Mouse (Mus musculus): ENCODE data around the gene Kcnn1. TPM values are rescaled to one million over a fixed set of nuclear protein-coding genes. Genes with fewer than 3 reads are reported as not detected.

Gene Kcnn1
- total and polyA plus RNA-seq, 3 experiments = 12.6 to 21.5 (median 14.7) TPM

DNA sequence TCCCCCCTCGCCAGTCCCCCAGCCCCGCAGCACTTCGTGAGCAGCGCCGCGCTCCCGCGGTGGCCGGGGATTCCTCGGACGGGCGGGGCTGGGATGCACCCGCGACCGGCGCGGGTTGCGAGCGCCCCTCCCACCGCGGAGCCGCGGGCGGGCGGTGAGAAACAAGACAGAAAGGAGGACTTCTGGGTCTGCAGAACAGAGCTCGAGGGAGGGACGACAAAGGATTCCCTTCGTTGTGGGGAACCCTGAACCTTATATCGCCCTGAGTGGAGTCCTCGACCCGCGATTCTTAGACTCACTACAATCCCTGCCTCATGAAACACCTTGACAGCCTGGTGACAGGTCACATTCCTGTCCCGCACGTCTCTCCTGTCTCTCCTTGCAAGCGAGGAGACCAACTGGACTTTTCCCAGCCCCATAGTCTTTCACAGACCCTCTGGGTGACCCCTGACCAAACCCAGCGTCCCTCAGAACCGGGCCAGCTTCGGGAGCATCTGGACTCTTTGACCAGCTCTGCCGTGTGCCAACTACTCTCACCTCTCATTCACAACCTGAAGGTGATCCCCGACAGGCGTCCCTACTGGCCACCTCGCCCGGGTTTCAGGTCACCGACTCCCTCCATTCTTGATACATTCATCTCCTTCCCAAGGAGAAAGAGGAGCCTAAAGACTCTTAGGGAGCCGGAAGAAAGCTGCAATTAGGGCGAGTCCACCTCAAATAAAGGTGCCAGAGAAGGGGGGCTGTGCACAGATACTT lies 1.1 kb upstream of the Kcnn1 start:
- TF ChIP-seq EP300 (IDR thresholded peaks at IDR 0.05; ENCODE audit: insufficient read depth, low read depth, low read length) (no peak), CTCF (IDR thresholded peaks at IDR 0.05) (no peak), POLR2A (IDR thresholded peaks at IDR 0.05; ENCODE audit: insufficient read depth, low read depth, low read length) (no peak)
- H3K36me3 ChIP-seq (ENCODE audit: control insufficient read depth, insufficient read depth, low read length) = no peaks in the 10 kb centered on the region
- no peaks in the 10 kb centered on the region for H3K79me2 ChIP-seq (replicated peaks; ENCODE audit: control insufficient read depth, insufficient read depth, low read length)
- peaks cover 8% of the 10 kb centered on the region for H3K4me1 ChIP-seq (ENCODE audit: control insufficient read depth, insufficient read depth, low read length)
- 4% methylated on average over 46 of the region's 46 CpGs for WGBS
- peaks cover 9% of the 10 kb centered on the region for H3K27me3 ChIP-seq (ENCODE audit: control insufficient read depth, insufficient read depth, low read length)
- H3K4me3 ChIP-seq = peak overlapping the region; percentile 35
- peak; percentile 61 to 68 for DNase-seq
- H3K27ac ChIP-seq = no peak overlapping the region
- H3K9ac ChIP-seq (ENCODE audit: low read depth, low read length) = peak overlapping the region; percentile 26; the same call in 1 of the 2 replicates
- intact Hi-C loops (cut with DNase I) = no loop called here

DNA sequence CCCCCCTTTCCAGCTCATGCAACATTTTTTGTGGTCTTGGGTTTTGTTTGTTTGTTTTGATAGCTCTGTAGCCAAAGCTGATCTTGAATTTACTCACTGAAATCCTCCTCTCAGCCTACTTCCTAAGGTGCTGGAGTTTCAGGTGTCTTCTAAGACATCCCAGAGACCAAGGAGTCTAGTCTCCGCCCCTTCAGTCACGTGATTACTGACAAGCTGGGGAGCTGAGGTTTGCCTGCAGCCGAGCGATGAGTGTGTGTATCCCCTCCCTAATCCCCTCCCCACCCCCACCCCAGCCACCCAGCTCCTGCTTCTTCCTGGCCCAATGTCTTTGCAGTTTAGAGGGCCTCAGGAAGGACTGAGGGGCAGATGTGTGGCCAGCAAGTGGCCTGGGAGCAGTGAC lies 5.5 kb downstream of the Kcnn1 start:
- Histone ChIP-seq H3K36me3 (ENCODE audit: control insufficient read depth, insufficient read depth, low read length) (no peaks in the 10 kb centered on the region), H3K9ac (ENCODE audit: low read depth, low read length) (no peak overlapping the region), H3K79me2 (replicated peaks; ENCODE audit: control insufficient read depth, insufficient read depth, low read length) (no peaks in the 10 kb centered on the region), H3K4me3 (no peak overlapping the region), H3K4me1 (ENCODE audit: control insufficient read depth, insufficient read depth, low read length) (peaks cover 2% of the 10 kb centered on the region; the same call in 1 of the 2 replicates), H3K27me3 (ENCODE audit: control insufficient read depth, insufficient read depth, low read length) (peaks cover under 1% of the 10 kb centered on the region), H3K27ac (no peak overlapping the region)
- TF ChIP-seq CTCF (IDR thresholded peaks at IDR 0.05) (no peak), POLR2A (IDR thresholded peaks at IDR 0.05; ENCODE audit: insufficient read depth, low read depth, low read length) (no peak), EP300 (IDR thresholded peaks at IDR 0.05; ENCODE audit: insufficient read depth, low read depth, low read length) (no peak)
- intact Hi-C loops (cut with DNase I) = no loop called here
- 46% methylated on average over 4 of the region's 4 CpGs for WGBS
- no peak for DNase-seq

DNA sequence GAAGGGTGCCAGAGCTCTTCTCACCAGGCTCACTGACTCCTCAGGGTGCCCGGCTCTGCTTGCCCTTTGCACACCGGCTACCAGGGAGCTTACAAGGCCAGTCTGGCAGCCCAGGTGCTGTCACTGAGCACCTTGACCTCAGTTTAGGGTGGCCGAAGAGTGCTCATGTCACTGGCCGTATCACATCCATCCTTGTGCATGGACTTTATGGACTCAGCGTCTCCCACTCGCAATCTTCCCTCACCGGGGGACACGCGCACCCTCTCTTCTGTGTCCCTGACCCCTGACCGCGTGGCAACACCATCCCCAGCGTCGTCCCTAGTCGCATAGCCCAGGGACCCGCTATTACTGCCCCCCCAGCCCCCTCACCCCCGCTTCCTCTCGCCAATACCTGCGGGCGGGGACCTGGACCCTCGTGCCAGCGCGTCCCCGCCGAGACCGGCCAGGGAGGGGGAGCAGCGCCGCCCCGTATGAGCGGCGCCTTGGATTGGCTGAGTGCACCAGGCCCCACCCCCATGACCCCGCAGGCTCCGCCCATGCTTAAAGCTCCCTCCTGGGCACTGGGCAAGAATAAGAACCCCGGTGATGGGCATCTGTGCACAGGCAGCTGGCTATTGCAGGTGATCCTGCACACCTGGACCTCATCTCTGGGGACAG lies 6.4 kb downstream of the Kcnn1 start:
- 8% methylated on average over 33 of the region's 33 CpGs for WGBS
- H3K4me1 ChIP-seq (ENCODE audit: control insufficient read depth, insufficient read depth, low read length) = peaks cover 2% of the 10 kb centered on the region; the same call in 1 of the 2 replicates
- intact Hi-C loops (cut with DNase I) = no loop called here
- peak overlapping the region; percentile 45 for H3K4me3 ChIP-seq
- no peak overlapping the region; the same call in 1 of the 2 replicates for H3K27ac ChIP-seq
- H3K27me3 ChIP-seq (ENCODE audit: control insufficient read depth, insufficient read depth, low read length) = no peaks in the 10 kb centered on the region
- no peaks in the 10 kb centered on the region for H3K79me2 ChIP-seq (replicated peaks; ENCODE audit: control insufficient read depth, insufficient read depth, low read length)
- H3K9ac ChIP-seq (ENCODE audit: low read depth, low read length) = peak overlapping the region; percentile 79
- TF ChIP-seq CTCF (IDR thresholded peaks at IDR 0.05) (no peak), POLR2A (IDR thresholded peaks at IDR 0.05; ENCODE audit: insufficient read depth, low read depth, low read length) (peak; percentile 7; the same call in 1 of the 2 replicates)
- DNase-seq = peak; percentile 78 to 81
- H3K36me3 ChIP-seq (ENCODE audit: control insufficient read depth, insufficient read depth, low read length) = no peaks in the 10 kb centered on the region

DNA sequence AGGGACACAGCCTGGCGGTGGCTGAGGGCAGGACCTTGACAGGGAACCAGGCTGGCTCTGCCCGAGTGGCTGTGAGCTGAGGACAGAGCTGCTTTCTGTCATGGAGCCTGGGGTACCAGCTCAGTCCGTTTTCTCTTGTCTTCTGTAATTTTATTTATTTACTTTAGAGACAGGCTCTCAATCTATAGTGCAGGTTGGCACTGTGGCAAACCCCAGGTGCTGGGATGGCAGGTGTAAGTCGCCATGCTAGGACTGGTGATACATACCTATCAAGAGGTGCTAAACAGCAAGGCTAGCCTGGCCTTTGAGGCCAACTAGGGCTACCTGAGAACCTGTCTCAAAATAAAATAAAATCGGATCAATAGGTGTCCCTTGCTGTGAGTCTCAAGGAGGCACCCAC lies 7.0 kb downstream of the Kcnn1 start:
- TF ChIP-seq EP300 (IDR thresholded peaks at IDR 0.05; ENCODE audit: insufficient read depth, low read depth, low read length) (no peak), CTCF (IDR thresholded peaks at IDR 0.05) (no peak), POLR2A (IDR thresholded peaks at IDR 0.05; ENCODE audit: insufficient read depth, low read depth, low read length) (no peak)
- DNase-seq = no peak
- Histone ChIP-seq H3K4me3 (no peak overlapping the region), H3K27me3 (ENCODE audit: control insufficient read depth, insufficient read depth, low read length) (no peaks in the 10 kb centered on the region), H3K36me3 (ENCODE audit: control insufficient read depth, insufficient read depth, low read length) (no peaks in the 10 kb centered on the region), H3K9ac (ENCODE audit: low read depth, low read length) (no peak overlapping the region), H3K27ac (no peak overlapping the region), H3K4me1 (ENCODE audit: control insufficient read depth, insufficient read depth, low read length) (peaks cover 2% of the 10 kb centered on the region; the same call in 1 of the 2 replicates), H3K79me2 (replicated peaks; ENCODE audit: control insufficient read depth, insufficient read depth, low read length) (no peaks in the 10 kb centered on the region)
- intact Hi-C loops (cut with DNase I) = no loop called here
- 54% methylated on average over 5 of the region's 5 CpGs for WGBS

DNA sequence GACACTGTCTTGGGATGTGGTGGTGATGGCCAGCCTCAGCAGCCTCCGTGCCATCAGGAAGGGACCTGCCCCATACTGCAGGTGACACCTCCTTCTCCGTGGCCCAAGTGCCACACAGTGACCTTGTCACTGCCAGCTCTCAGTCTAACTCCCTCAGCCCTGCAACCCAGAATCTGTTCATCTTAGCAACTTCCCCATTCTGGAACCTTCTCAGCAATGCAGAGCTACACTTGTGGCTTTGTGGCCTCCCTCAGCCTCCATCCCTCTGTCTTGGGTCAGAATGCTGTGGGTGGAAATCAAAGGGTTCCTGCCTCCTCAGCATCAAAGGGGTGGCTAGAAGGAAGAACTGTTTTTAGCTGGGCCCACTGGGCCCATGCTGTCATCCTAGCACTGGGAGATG lies 9.2 kb downstream of the Kcnn1 start:
- no peaks in the 10 kb centered on the region for H3K36me3 ChIP-seq (ENCODE audit: control insufficient read depth, insufficient read depth, low read length)
- no peak overlapping the region for H3K27ac ChIP-seq
- intact Hi-C loops (cut with DNase I) = no loop called here
- no peak for DNase-seq
- no peak overlapping the region for H3K9ac ChIP-seq (ENCODE audit: low read depth, low read length)
- WGBS = 73% methylated on average over 2 of the region's 2 CpGs
- TF ChIP-seq CTCF (IDR thresholded peaks at IDR 0.05) = no peak
- no peak for TF ChIP-seq EP300 (IDR thresholded peaks at IDR 0.05; ENCODE audit: insufficient read depth, low read depth, low read length)
- TF ChIP-seq POLR2A (IDR thresholded peaks at IDR 0.05; ENCODE audit: insufficient read depth, low read depth, low read length) = no peak
- no peaks in the 10 kb centered on the region for H3K27me3 ChIP-seq (ENCODE audit: control insufficient read depth, insufficient read depth, low read length)
- H3K79me2 ChIP-seq (replicated peaks; ENCODE audit: control insufficient read depth, insufficient read depth, low read length) = no peaks in the 10 kb centered on the region
- peaks cover 2% of the 10 kb centered on the region; the same call in 1 of the 2 replicates for H3K4me1 ChIP-seq (ENCODE audit: control insufficient read depth, insufficient read depth, low read length)
- H3K4me3 ChIP-seq = no peak overlapping the region
